1 mouse cellular context compared by ENCODE assay signal in the genomic region with DNA sequence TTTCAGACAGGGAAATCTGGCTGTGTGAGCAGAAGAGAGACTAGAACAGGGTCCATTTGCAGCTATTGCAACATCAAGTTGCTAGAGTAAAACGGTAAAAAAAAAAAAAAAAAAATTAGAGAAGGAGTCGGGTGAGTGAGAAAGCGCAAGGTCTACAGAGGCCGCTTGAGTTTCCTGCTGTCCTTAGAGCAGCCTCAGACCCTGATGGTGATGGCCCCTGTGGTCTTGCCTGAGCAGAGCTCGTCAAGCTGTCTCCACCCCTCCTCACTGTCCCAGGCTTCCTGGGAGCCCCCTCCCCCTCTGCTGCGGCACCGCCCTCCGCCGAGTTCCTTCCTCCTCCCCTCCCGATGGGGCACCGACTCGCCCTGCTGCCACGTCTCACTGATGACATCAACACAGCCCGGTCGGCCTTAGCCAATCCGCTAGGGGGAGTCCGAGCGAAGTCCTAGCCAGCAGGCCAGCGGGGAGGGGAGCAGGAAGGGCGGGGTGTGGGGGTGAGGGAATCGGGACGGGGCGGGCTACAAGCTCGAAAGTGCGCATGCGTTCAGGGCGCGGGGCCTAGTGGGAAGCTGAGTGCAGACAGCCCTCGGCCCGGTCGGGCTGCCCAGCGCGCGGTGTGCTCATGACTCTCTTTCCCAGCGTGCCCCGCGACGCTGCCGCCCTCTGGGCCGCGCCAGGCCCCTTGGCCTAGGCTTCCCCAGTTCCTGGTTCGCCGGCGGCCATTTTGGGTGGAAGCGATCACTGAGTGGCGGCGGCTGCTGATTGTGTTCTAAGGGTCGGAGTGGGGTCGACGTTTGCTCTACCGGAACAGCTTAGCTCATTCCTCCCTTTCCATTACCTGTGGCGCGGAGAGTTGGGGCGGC.
TF ChIP-seq lines count a peak whose summit lies in the region.

A gene (plus strand): TSS at position 720 of the 863 bp plus-strand sequence.

TF ChIP-seq in myocyte, 11 proteins besides CTCF, POLR2A, EP300 and RAD21 (continued from another document):
- TF ChIP-seq MYOD1 (IDR thresholded peaks at IDR 0.05; ENCODE audit: control insufficient read depth in 1 of 3, insufficient read length in 2 of 3, low read depth in 2 of 3), result no peak
- peak in 2 of 3 experiments; percentile 22 to 29 for TF ChIP-seq MYOG (IDR thresholded peaks at IDR 0.05; ENCODE audit: control insufficient read depth in 1 of 3, insufficient read depth in 1 of 3, insufficient read length in 2 of 3, low read depth in 2 of 3)
TF ChIP-seq in myocyte: peak in this region for 3.
